Mouse (Mus musculus) thymus, adult 2 months (tissue): ENCODE results near the gene Nfkb1.

ENCODE experiments used
- CTCF ChIP-seq: fragments of 200-500 bp; IDR thresholded peaks from 2 replicates; pipeline ENCODE4 v1.5.1; 2012; ENCODE audit warnings: mild to moderate bottlenecking, control low read depth, low read length, moderate library complexity, borderline replicate concordance; ENCODE audit not compliant: control insufficient read depth, poor library complexity, insufficient read depth; ENCODE audit errors: extremely low read depth
- POLR2A ChIP-seq: fragments of 200-500 bp; IDR thresholded peaks from 2 replicates; pipeline ENCODE4 v1.6.1; 2012; ENCODE audit warnings: mild to moderate bottlenecking, low read length, control low read depth, moderate library complexity; ENCODE audit not compliant: control insufficient read depth, poor library complexity, insufficient read depth; ENCODE audit errors: extremely low read depth

DNA sequence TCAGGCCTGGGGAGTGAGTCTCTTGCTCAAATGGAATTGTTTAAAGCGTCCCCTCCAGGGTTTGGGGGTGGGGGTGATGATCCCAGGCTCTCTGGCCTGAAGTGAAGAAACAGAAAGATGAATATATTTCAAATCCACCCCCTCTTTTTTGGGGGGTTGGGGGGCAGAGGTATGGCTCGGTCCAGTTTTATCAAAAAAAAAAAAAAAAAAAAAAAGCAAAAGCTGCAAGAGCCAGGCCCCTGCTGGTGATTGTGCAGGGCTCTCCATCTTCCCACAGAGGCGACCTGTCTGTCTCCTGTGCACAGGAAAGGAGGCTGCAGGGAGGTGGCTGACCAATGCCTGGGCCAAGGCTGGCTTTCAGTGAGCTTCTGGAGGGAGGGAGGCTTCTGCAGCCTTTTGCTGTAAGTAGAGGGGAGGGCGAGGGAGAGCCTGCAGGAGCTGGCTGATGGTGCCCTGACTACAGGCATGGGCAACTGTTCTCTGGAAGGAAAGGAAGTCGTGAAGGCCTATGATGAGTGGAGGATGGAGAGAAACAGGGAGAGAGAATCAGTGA, 112.7 kb downstream of the Nfkb1 start:
- no peak for TF ChIP-seq CTCF
- TF ChIP-seq POLR2A = no peak
